Mouse (Mus musculus): ENCODE results near the gene Itsn1.

GRCm38 (mm10) chr16:91763975-91764374 is 34.9 kb downstream of the Itsn1 start:
- no peak for TF ChIP-seq GATA1 (IDR thresholded peaks at IDR 0.05; ENCODE audit: borderline replicate concordance, low read length)
- no peak for TF ChIP-seq FLI1 (IDR thresholded peaks at IDR 0.05; ENCODE audit: low read length)

All from megakaryocyte, embryonic 14.5 days (primary cell).